Mouse (Mus musculus): ENCODE results near the gene Bcl2l1. TPM values are rescaled to one million over a fixed set of nuclear protein-coding genes. Genes with fewer than 3 reads are reported as not detected.

Bcl2l1 gene
- polyA plus RNA-seq, 1 experiment from 2014 or later = 75.7 TPM

- ATAC-seq (ENCODE audit: insufficient read depth, low FRiP score, low read depth) = no peak
- Histone ChIP-seq H3K4me2 (0 out of 2 replicates have a peak overlapping the region, but pooled peaks have one; percentile 2), H3K36me3 (no peaks in the 10 kb centered on the region), H3K4me1 (peaks cover 48% of the 10 kb centered on the region), H3K4me3 (replicated peaks) (no peak overlapping the region), H3K9ac (no peak overlapping the region), H3K9me3 (no peaks in the 10 kb centered on the region), H3K27me3 (replicated peaks) (no peaks in the 10 kb centered on the region), H3K27ac (peak overlapping the region; percentile 66)
- WGBS = 25% methylated on average over 5 of the region's 5 CpGs
These were observed 10.5 kb downstream of the Bcl2l1 start for GRCm38 (mm10) chr2:152821023-152821422.

GRCm38 (mm10) chr2:152820369-152820768, 11.2 kb downstream of the Bcl2l1 start:
- H3K27ac ChIP-seq = peak overlapping the region; percentile 66
- no peak overlapping the region for H3K9ac ChIP-seq
- ATAC-seq (ENCODE audit: insufficient read depth, low FRiP score, low read depth) = peak; percentile 32; the same call in 1 of the 2 replicates
- no peaks in the 10 kb centered on the region for H3K27me3 ChIP-seq (replicated peaks)
- no peak overlapping the region for H3K4me3 ChIP-seq (replicated peaks)
- 0 out of 2 replicates have a peak overlapping the region, but pooled peaks have one; percentile 2 for H3K4me2 ChIP-seq
- H3K4me1 ChIP-seq = peaks cover 49% of the 10 kb centered on the region
- no peaks in the 10 kb centered on the region for H3K9me3 ChIP-seq
- whole genome bisulfite sequencing = 67% methylated on average over 2 of the region's 2 CpGs
- H3K36me3 ChIP-seq = no peaks in the 10 kb centered on the region

- no peak overlapping the region for H3K4me2 ChIP-seq
- H3K4me1 ChIP-seq = peaks cover 45% of the 10 kb centered on the region
- H3K27me3 ChIP-seq (replicated peaks) = no peaks in the 10 kb centered on the region
These were observed 11.6 kb downstream of the Bcl2l1 start for GRCm38 (mm10) chr2:152819926-152820325.

DNA sequence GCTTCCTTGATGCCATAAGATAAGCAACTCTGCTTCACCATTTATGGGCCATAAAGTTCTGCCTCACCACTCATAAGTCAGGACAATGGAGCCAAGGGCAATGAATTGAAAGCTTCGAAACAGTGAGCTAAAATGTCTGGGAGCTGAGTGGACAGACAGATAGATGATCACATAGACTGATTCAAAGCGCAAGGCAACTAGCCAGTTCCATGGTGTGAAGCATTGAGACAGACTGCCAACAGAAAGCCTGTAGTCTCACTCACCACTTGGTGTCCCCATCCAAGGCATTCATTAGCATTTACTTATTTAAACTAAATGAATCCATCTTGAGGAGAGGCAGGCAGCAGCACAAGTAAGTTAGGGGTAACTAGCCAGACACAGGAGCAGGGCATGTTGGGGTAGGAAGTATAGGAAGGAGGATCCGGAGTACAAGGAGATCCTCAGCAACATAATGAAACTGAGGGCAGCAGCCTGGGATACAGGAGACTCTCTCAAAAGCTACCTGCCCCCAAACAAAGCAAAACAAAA, 12.4 kb downstream of the Bcl2l1 start:
- no peak overlapping the region for H3K4me3 ChIP-seq (replicated peaks)
- no peak overlapping the region for H3K27ac ChIP-seq
- WGBS = 94% methylated on average over 3 of the region's 3 CpGs
- no peak overlapping the region for H3K4me2 ChIP-seq
- no peaks in the 10 kb centered on the region for H3K27me3 ChIP-seq (replicated peaks)
- no peaks in the 10 kb centered on the region for H3K9me3 ChIP-seq
- H3K4me1 ChIP-seq = peaks cover 45% of the 10 kb centered on the region
- H3K9ac ChIP-seq = no peak overlapping the region
- no peaks in the 10 kb centered on the region for H3K36me3 ChIP-seq
- no peak for ATAC-seq (ENCODE audit: insufficient read depth, low FRiP score, low read depth)

More at GRCm38 (mm10) chr2:152819926-152820325, 11.6 kb downstream of the Bcl2l1 start:
- no peak overlapping the region for H3K4me3 ChIP-seq (replicated peaks)
- peak overlapping the region; percentile 66 for H3K27ac ChIP-seq
- no peak for ATAC-seq (ENCODE audit: insufficient read depth, low FRiP score, low read depth)
- no peak overlapping the region for H3K9ac ChIP-seq
- no peaks in the 10 kb centered on the region for H3K36me3 ChIP-seq
- H3K9me3 ChIP-seq = no peaks in the 10 kb centered on the region
- WGBS = 76% methylated on average over 4 of the region's 4 CpGs

DNA sequence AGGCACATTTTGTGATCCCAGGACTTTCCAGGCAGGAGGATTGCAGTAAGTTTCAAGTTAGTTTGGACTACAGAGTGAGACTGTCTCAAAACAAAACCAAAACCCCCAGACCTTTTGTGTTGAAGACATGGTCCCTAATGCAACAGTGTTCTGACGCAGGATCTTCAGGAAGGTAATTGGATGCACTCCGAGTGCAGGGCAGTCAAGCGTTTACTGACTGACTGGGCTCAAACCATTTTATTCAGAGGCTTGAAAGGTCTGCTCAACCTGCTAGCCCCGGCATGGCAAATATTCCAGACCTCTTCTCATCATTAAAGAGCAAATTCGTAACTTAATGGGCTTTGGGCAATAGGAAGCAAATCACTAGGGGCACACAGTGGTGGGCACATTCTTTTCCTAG, 12.8 kb downstream of the Bcl2l1 start:
- H3K36me3 ChIP-seq = no peaks in the 10 kb centered on the region
- WGBS = 86% methylated on average over 5 of the region's 5 CpGs
- H3K27ac ChIP-seq = peak overlapping the region; percentile 77; the same call in 1 of the 2 replicates
- ATAC-seq (ENCODE audit: insufficient read depth, low FRiP score, low read depth) = no peak
- no peaks in the 10 kb centered on the region for H3K9me3 ChIP-seq
- no peak overlapping the region for H3K4me2 ChIP-seq
- no peak overlapping the region for H3K4me3 ChIP-seq (replicated peaks)
- no peaks in the 10 kb centered on the region for H3K27me3 ChIP-seq (replicated peaks)
- no peak overlapping the region for H3K9ac ChIP-seq
- peaks cover 45% of the 10 kb centered on the region for H3K4me1 ChIP-seq

GRCm38 (mm10) chr2:152817596-152818291, 13.8 kb downstream of the Bcl2l1 start:
- H3K4me2 ChIP-seq = no peak overlapping the region
- no peak overlapping the region for H3K4me3 ChIP-seq (replicated peaks)
- H3K27ac ChIP-seq = peak overlapping the region; percentile 77
- H3K36me3 ChIP-seq = no peaks in the 10 kb centered on the region
- H3K27me3 ChIP-seq (replicated peaks) = no peaks in the 10 kb centered on the region
- no peaks in the 10 kb centered on the region for H3K9me3 ChIP-seq
- no peak overlapping the region for H3K9ac ChIP-seq
- H3K4me1 ChIP-seq = peaks cover 45% of the 10 kb centered on the region
- peak; percentile 29; the same call in 1 of the 2 replicates for ATAC-seq (ENCODE audit: insufficient read depth, low FRiP score, low read depth)
- 27% methylated on average over 6 of the region's 6 CpGs for WGBS

- Histone ChIP-seq H3K9ac (no peak overlapping the region), H3K9me3 (no peaks in the 10 kb centered on the region), H3K4me2 (no peak overlapping the region), H3K4me1 (peaks cover 47% of the 10 kb centered on the region), H3K27me3 (replicated peaks) (no peaks in the 10 kb centered on the region), H3K36me3 (no peaks in the 10 kb centered on the region), H3K27ac (peak overlapping the region; percentile 77), H3K4me3 (replicated peaks) (no peak overlapping the region)
- ATAC-seq (ENCODE audit: insufficient read depth, low FRiP score, low read depth) = no peak
- WGBS = 74% methylated on average over 3 of the region's 3 CpGs
These were observed 14.7 kb downstream of the Bcl2l1 start for GRCm38 (mm10) chr2:152816657-152817348.

DNA sequence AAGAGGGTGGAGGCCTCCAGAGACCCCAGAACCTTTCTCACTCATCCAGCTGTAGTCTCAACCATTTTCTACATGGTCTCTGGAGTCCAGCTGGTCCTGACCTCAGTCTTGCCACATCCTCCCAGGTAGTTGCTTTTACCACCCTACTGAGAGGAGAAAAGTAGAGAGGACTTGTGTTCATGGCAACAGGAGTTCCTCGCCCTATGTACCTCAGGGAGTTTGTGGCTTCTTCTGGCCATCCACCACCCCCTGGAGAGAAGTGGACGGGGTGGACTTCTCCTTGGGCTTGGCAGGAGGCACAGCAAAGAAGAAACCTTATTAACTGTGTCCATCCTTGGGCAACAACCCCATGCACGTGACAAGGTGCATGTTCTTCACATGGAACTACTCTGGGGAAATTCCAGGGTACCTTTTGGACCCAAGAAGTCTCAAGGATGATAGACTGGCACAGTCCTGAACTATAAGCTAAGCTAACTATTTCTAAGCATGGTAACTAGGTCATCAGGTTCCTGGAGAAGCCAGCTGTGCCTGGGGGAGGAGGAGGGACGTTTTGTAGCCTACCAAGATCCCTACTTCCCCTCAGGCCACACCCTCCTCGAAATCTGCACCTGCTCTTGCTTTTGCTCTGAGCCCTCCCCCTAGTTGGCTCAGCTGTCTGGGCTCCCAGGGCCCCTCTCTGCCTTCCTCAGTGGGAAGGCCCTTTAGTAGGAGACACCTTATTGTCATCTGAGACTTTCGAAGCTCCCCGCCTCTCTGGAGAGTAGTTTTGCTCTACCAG, 15.5 kb downstream of the Bcl2l1 start:
- Histone ChIP-seq H3K27ac (peak overlapping the region; percentile 77), H3K9ac (no peak overlapping the region), H3K4me2 (no peak overlapping the region), H3K27me3 (replicated peaks) (no peaks in the 10 kb centered on the region), H3K36me3 (no peaks in the 10 kb centered on the region), H3K4me1 (peaks cover 47% of the 10 kb centered on the region), H3K4me3 (replicated peaks) (no peak overlapping the region), H3K9me3 (no peaks in the 10 kb centered on the region)
- peak; percentile 44; the same call in 1 of the 2 replicates for ATAC-seq (ENCODE audit: insufficient read depth, low FRiP score, low read depth)
- WGBS = 61% methylated on average over 7 of the region's 7 CpGs

DNA sequence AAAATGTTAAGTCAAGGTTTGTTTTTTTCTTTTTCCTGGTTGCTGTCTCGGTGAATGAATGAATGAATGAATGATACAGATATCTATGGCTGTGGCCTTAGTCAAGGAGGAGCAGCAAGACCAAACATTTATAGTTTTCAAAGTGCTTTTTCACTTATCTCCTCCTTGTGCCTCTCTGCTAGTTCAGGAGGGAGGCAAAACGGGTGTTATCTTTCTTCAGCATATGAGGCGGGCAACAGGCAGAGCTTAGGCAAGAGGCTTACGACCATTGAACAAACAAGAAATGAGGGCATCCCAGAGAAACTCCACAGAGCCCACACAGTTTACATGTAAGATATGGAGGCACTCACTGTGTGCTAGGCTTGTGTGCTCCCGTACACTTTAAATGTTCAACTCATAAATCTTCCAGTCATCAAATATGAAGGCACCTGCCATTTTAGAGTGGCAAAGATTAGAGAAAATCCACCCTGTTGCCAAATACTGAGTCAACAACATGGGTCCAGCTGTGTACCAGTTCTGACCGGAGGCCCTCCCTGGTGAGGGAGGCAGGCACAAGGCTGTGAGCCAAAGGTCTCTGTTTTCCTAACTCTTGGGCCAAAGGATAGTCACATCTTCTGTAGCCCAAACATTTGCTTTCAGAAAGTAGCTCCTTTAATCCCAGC, 17.2 kb downstream of the Bcl2l1 start:
- H3K4me3 ChIP-seq (replicated peaks) = no peak overlapping the region
- H3K4me2 ChIP-seq = no peak overlapping the region
- no peaks in the 10 kb centered on the region for H3K9me3 ChIP-seq
- H3K9ac ChIP-seq = no peak overlapping the region
- peak overlapping the region; percentile 55 for H3K27ac ChIP-seq
- ATAC-seq (ENCODE audit: insufficient read depth, low FRiP score, low read depth) = peak; percentile 70
- no peaks in the 10 kb centered on the region for H3K36me3 ChIP-seq
- 60% methylated on average over 6 of the region's 6 CpGs for WGBS
- peaks cover 42% of the 10 kb centered on the region for H3K4me1 ChIP-seq
- no peaks in the 10 kb centered on the region for H3K27me3 ChIP-seq (replicated peaks)

- ATAC-seq (ENCODE audit: insufficient read depth, low FRiP score, low read depth) = no peak
- Histone ChIP-seq H3K4me1 (peaks cover 40% of the 10 kb centered on the region), H3K27ac (no peak overlapping the region), H3K36me3 (no peaks in the 10 kb centered on the region), H3K4me3 (replicated peaks) (no peak overlapping the region), H3K27me3 (replicated peaks) (no peaks in the 10 kb centered on the region), H3K9me3 (no peaks in the 10 kb centered on the region), H3K9ac (no peak overlapping the region), H3K4me2 (no peak overlapping the region)
- WGBS = 88% methylated on average over 1 of the region's 1 CpGs
These were observed 18.3 kb downstream of the Bcl2l1 start for GRCm38 (mm10) chr2:152813232-152813631.
